Comparison of ENCODE assay signal across 8 mouse cellular contexts in the genomic region with DNA sequence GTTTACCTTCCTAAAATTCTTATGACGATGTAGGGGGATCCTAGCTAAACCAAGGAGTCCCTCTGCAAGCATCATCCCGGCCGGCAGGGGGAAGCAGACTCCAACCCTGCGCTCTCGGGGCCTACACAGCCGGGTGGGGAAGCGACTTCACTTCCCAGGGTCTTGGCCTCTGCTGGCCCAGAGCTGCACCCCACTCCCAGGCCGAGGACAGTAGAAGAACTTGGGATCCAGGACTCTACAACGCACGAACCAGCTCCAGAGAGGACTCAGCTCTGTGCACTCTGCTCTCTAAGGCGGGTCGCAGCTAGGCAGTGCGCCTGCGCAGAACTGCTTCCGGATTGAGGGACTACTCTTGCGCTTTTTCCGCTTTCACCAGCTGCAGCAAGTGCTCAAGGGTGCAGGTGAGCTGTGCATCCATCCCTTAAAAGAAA. TPM values are rescaled to one million over a fixed set of nuclear protein-coding genes. Genes with fewer than 3 reads are reported as not detected.
DNase-seq lines count a peak whose midpoint lies in the region; ATAC-seq lines count a peak whose summit lies in the region.

TSS of gene Tmem14a (plus strand) at position 87 of the 431 bp plus-strand sequence.

- peak within 1 kb of the TSS; percentile 83 for H3K4me2 ChIP-seq in hindbrain, embryonic 15.5 days

- WGBS in hindbrain, embryonic 15.5 days: 0% methylated on average over 17 of the region's 17 CpGs

- no peaks in the 10 kb centered on the region for H3K27me3 ChIP-seq in hindbrain, embryonic 15.5 days

- ATAC-seq in hindbrain, embryonic 15.5 days (ENCODE audit: low FRiP score, low read depth): peak; percentile 99

- peak; percentile 87 for DNase-seq in R1 (ENCODE audit: low read depth, low spot score)
- DNase-seq in cerebellum, postnatal 25 days: peak; percentile 90 to 92
- DNase-seq in frontal cortex, postnatal 36 days (ENCODE audit: low spot score in 2 of 2): peak; percentile 90 to 91
- DNase-seq in left cerebral cortex, adult 11 months (ENCODE audit: low spot score): peak; percentile 76
- peak; percentile 90 to 91 for DNase-seq in lung, postnatal 4 days
- peak; percentile 71 for DNase-seq in retina, postnatal 7 days (ENCODE audit: low read depth, low spot score)
- peak; percentile 81 for DNase-seq in urinary bladder, adult 2 months (ENCODE audit: low spot score)

- H3K9ac ChIP-seq in hindbrain, embryonic 15.5 days: peak within 1 kb of the TSS; percentile 91

- peaks cover 14% of the 10 kb centered on the region; the same call in 1 of the 2 replicates for H3K4me1 ChIP-seq in hindbrain, embryonic 15.5 days (replicated peaks)

- peak within 1 kb of the TSS; percentile 82 for H3K4me3 ChIP-seq in hindbrain, embryonic 15.5 days

- no peaks in the 10 kb centered on the region for H3K36me3 ChIP-seq in hindbrain, embryonic 15.5 days

- H3K27ac ChIP-seq in hindbrain, embryonic 15.5 days (replicated peaks): peak within 1 kb of the TSS; percentile 87

- no peaks in the 10 kb centered on the region for H3K9me3 ChIP-seq in hindbrain, embryonic 15.5 days

RNA-seq across cellular contexts. Expression of gene Tmem14a, which starts in this region (rescaled TPM):
- polyA plus RNA-seq in hindbrain, embryonic 15.5 days (2015; fragmentation: Nextera tagmentation; extraction: Ambion mirVana): 19.2 and 20.8 TPM in 2 replicates
- 19.3 and 23.9 TPM in 2 replicates for polyA plus RNA-seq in urinary bladder, adult 2 months (2012; rRNA removed)

Comparison
In these comparisons a context has a peak if more than half of its experiments do, and no peak if none do; other contexts are left out.
1. Peak in every context shown above with its lines: DNase-seq, ATAC-seq, H3K4me3 ChIP-seq and H3K27ac ChIP-seq.